Mouse (Mus musculus): ENCODE measurements around the gene Fto. TPM values are rescaled to one million over a fixed set of nuclear protein-coding genes. Genes with fewer than 3 reads are reported as not detected.

Fto gene
- polyA plus RNA-seq, 1 experiment: 151 TPM

DNA sequence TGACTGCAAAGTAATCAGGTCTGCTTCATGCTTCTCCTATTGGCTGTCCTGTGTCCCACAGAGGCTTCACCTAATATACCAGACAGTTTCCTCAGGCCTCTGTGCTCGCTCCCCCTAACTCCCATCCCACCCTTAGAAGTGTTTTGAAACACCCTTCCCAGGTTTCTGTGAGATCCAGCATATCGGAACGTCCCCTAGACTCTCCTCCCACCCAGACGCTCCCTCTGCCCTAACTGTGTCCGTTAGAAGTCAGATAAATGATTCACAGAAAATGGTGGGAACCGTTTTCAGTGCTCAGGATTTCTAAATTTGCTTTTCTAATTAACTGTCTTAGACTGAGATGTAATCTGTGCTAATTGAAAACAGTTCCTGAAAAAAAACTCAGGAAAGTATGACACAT is 323.6 kb downstream of the Fto start:
- no peak overlapping the region for H3K27ac ChIP-seq (ENCODE audit: insufficient read depth, low read length)
- peaks cover 7% of the 10 kb centered on the region; the same call in 1 of the 2 replicates for H3K4me1 ChIP-seq (ENCODE audit: control insufficient read depth, insufficient read depth, low read length)
- WGBS: 94% methylated on average over 6 of the region's 6 CpGs
- no peak for DNase-seq
- H3K27me3 ChIP-seq (ENCODE audit: control insufficient read depth, insufficient read depth, low read length): no peaks in the 10 kb centered on the region
- H3K4me3 ChIP-seq (replicated peaks; ENCODE audit: insufficient read depth, low read depth, low read length): no peak overlapping the region
- no peak for TF ChIP-seq CTCF (IDR thresholded peaks at IDR 0.05; ENCODE audit: borderline replicate concordance, insufficient read depth, low read depth, low read length)
- no peak for TF ChIP-seq POLR2A (IDR thresholded peaks at IDR 0.05; ENCODE audit: borderline replicate concordance, insufficient read depth, low read length)

DNA sequence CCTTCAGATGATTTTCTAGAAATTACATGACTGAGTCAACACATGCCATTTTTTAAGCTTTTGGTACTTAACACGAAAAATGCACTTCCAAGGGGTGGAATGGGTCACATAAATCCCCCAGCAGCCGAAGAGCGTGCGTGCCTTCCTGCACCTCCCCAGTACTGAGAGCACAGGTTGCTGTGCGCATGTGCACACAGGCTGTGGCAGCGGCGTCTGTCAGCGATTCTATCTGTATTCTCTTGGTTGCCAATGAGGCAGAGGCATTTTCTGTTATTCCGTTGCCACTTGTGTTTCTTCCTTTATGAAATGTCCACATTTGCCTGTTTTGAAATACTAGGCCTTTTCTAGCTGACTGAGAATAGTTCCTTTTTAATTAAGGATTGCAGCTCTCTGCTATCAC is 324.4 kb downstream of the Fto start:
- TF ChIP-seq POLR2A (IDR thresholded peaks at IDR 0.05; ENCODE audit: borderline replicate concordance, insufficient read depth, low read length): no peak
- no peak for TF ChIP-seq CTCF (IDR thresholded peaks at IDR 0.05; ENCODE audit: borderline replicate concordance, insufficient read depth, low read depth, low read length)
- WGBS: 92% methylated on average over 9 of the region's 9 CpGs
- Histone ChIP-seq H3K4me1 (ENCODE audit: control insufficient read depth, insufficient read depth, low read length) (0 out of 2 replicates have a peak, but pooled peaks cover 4% of the 10 kb centered on the region), H3K27me3 (ENCODE audit: control insufficient read depth, insufficient read depth, low read length) (no peaks in the 10 kb centered on the region), H3K27ac (ENCODE audit: insufficient read depth, low read length) (no peak overlapping the region), H3K4me3 (replicated peaks; ENCODE audit: insufficient read depth, low read depth, low read length) (no peak overlapping the region)
- DNase-seq: no peak

DNA sequence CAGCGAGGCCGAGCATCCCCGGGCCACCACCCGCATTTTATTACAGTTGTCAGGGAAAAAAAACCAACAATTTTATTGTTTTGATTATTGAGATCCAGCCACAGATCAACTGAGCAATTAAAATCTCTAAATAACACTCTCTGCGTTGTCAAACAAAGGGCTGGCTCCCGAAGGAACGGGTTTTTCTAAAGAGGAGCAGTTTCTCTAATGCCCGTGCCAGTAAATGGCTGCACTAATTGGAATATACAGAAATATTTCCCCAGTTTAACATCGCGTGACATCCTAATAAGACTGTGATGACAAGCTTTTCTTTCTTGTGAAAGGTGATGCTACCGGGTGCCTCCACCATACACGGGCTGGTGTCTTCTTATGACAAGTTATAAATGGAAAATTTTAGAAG is 324.9 kb downstream of the Fto start:
- no peak overlapping the region for H3K27ac ChIP-seq (ENCODE audit: insufficient read depth, low read length)
- no peaks in the 10 kb centered on the region for H3K27me3 ChIP-seq (ENCODE audit: control insufficient read depth, insufficient read depth, low read length)
- WGBS: 90% methylated on average over 12 of the region's 12 CpGs
- TF ChIP-seq POLR2A (IDR thresholded peaks at IDR 0.05; ENCODE audit: borderline replicate concordance, insufficient read depth, low read length) (no peak), CTCF (IDR thresholded peaks at IDR 0.05; ENCODE audit: borderline replicate concordance, insufficient read depth, low read depth, low read length) (no peak)
- no peak for DNase-seq
- no peak overlapping the region for H3K4me3 ChIP-seq (replicated peaks; ENCODE audit: insufficient read depth, low read depth, low read length)
- 0 out of 2 replicates have a peak, but pooled peaks cover 4% of the 10 kb centered on the region for H3K4me1 ChIP-seq (ENCODE audit: control insufficient read depth, insufficient read depth, low read length)

DNA sequence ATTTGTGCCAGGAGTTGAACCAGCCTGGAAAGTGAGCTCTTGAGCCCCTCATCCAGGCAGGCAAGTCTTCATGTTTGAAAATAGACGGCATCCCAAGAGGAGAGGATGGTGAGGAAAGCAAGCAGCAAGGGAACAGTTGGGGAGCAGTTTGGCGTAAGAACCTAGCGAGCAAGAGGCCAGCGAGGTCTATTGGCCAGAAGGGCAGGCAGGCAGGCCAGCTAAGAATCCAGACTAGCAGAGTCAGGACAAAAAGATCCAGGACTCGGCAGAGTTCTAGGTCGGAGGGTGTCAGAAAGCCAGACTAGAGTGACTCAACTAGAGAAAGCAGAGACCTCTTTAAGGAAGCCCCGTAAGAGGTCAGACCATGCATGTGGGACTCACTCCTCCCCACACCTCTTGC is 327.1 kb downstream of the Fto start:
- TF ChIP-seq POLR2A (IDR thresholded peaks at IDR 0.05; ENCODE audit: borderline replicate concordance, insufficient read depth, low read length) (no peak), CTCF (IDR thresholded peaks at IDR 0.05; ENCODE audit: borderline replicate concordance, insufficient read depth, low read depth, low read length) (no peak)
- Histone ChIP-seq H3K4me3 (replicated peaks; ENCODE audit: insufficient read depth, low read depth, low read length) (no peak overlapping the region), H3K4me1 (ENCODE audit: control insufficient read depth, insufficient read depth, low read length) (no peaks in the 10 kb centered on the region), H3K27ac (ENCODE audit: insufficient read depth, low read length) (no peak overlapping the region), H3K27me3 (ENCODE audit: control insufficient read depth, insufficient read depth, low read length) (no peaks in the 10 kb centered on the region)
- no peak for DNase-seq
- WGBS: 56% methylated on average over 7 of the region's 7 CpGs

DNA sequence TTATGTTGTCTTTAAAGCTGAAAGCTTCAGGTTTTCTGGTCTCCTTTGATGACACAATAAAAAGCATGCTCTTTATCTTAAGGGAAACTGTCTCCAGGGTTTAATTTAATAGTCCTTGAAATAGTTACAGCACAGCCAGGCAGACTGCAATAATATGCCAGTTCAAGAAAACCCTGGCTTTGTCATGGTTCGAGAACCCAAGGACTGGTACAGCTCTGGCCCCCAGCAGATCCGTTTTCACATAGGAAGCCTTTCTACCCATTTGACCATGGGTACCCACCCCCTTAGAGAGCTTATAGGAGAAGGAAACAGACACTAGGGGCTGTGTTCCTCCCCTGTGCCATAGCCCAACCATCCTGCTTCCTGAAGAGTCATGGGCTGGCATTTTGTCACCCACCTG is 332.2 kb downstream of the Fto start:
- 68% methylated on average over 2 of the region's 2 CpGs for WGBS
- Histone ChIP-seq H3K27me3 (ENCODE audit: control insufficient read depth, insufficient read depth, low read length) (no peaks in the 10 kb centered on the region), H3K4me1 (ENCODE audit: control insufficient read depth, insufficient read depth, low read length) (no peaks in the 10 kb centered on the region), H3K27ac (ENCODE audit: insufficient read depth, low read length) (no peak overlapping the region), H3K4me3 (replicated peaks; ENCODE audit: insufficient read depth, low read depth, low read length) (no peak overlapping the region)
- TF ChIP-seq CTCF (IDR thresholded peaks at IDR 0.05; ENCODE audit: borderline replicate concordance, insufficient read depth, low read depth, low read length) (no peak), POLR2A (IDR thresholded peaks at IDR 0.05; ENCODE audit: borderline replicate concordance, insufficient read depth, low read length) (no peak)
- DNase-seq: no peak

DNA sequence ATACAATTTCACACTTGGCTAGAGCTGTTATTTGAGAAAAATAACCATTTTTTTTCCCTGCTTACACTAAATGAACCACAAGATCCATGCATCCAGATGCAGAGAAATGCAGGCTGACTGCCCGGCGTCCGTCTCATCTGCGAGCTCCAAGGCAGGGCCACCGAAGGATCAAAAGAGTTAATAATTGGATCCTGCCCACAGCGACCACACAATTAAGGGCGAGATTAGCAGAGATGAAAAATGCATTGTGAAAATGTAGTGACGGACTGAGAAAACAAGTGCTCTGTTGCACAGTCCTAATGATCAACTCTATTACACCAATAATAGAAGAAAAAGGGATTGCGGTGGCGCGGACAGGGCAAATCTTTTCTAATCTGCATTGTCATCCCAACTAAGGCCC is 334.6 kb downstream of the Fto start:
- no peak for TF ChIP-seq CTCF (IDR thresholded peaks at IDR 0.05; ENCODE audit: borderline replicate concordance, insufficient read depth, low read depth, low read length)
- TF ChIP-seq POLR2A (IDR thresholded peaks at IDR 0.05; ENCODE audit: borderline replicate concordance, insufficient read depth, low read length): no peak
- 87% methylated on average over 11 of the region's 11 CpGs for WGBS
- Histone ChIP-seq H3K27me3 (ENCODE audit: control insufficient read depth, insufficient read depth, low read length) (no peaks in the 10 kb centered on the region), H3K27ac (ENCODE audit: insufficient read depth, low read length) (no peak overlapping the region), H3K4me3 (replicated peaks; ENCODE audit: insufficient read depth, low read depth, low read length) (no peak overlapping the region), H3K4me1 (ENCODE audit: control insufficient read depth, insufficient read depth, low read length) (peaks cover 11% of the 10 kb centered on the region)
- DNase-seq: no peak

DNA sequence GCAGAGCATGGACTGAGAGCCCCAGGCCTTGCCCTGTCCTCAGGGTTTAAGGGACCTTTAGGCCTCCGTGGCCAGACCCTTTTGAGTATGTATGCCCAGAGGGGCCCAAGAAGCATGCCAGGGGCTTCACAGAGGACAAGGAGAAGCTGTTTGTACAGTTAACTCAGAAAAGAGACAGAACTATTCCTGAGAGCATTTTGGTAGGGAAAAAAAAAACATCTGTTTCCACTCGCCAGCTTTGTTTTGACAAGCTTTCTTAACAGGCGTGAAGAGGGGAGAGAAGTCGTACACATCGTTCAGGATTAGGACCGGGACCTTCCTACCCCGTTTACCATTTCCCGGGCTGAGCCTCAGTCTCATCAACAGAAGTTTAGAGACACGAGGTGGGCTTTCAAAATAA is 335.5 kb downstream of the Fto start:
- WGBS: 75% methylated on average over 9 of the region's 9 CpGs
- no peak overlapping the region for H3K27ac ChIP-seq (ENCODE audit: insufficient read depth, low read length)
- H3K4me1 ChIP-seq (ENCODE audit: control insufficient read depth, insufficient read depth, low read length): peaks cover 19% of the 10 kb centered on the region
- no peaks in the 10 kb centered on the region for H3K27me3 ChIP-seq (ENCODE audit: control insufficient read depth, insufficient read depth, low read length)
- DNase-seq: no peak
- TF ChIP-seq POLR2A (IDR thresholded peaks at IDR 0.05; ENCODE audit: borderline replicate concordance, insufficient read depth, low read length) (no peak), CTCF (IDR thresholded peaks at IDR 0.05; ENCODE audit: borderline replicate concordance, insufficient read depth, low read depth, low read length) (no peak)
- no peak overlapping the region for H3K4me3 ChIP-seq (replicated peaks; ENCODE audit: insufficient read depth, low read depth, low read length)

DNA sequence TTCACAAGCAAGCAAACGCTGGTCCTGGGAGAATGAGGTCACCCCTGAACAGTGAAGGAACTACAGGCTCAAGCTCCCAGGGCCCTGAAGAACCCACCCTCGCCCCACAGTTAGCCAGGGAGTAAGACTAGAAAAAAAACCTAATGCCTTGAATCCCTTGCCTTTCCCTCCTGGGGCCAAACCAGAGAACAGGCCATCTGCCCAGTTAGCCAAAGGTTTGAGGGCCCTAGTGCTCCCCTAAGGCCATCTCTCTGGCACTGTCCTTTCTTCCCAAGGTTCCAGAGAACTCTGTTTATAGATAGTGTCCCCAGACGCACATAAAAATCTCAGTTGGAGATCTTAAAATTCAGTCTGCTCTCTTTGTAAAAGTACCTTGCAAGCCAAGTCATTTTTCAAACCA is 340.2 kb downstream of the Fto start:
- Histone ChIP-seq H3K4me1 (ENCODE audit: control insufficient read depth, insufficient read depth, low read length) (peaks cover 21% of the 10 kb centered on the region), H3K4me3 (replicated peaks; ENCODE audit: insufficient read depth, low read depth, low read length) (no peak overlapping the region), H3K27ac (ENCODE audit: insufficient read depth, low read length) (no peak overlapping the region), H3K27me3 (ENCODE audit: control insufficient read depth, insufficient read depth, low read length) (no peaks in the 10 kb centered on the region)
- no peak for DNase-seq
- 52% methylated on average over 3 of the region's 3 CpGs for WGBS
- no peak for TF ChIP-seq CTCF (IDR thresholded peaks at IDR 0.05; ENCODE audit: borderline replicate concordance, insufficient read depth, low read depth, low read length)
- TF ChIP-seq POLR2A (IDR thresholded peaks at IDR 0.05; ENCODE audit: borderline replicate concordance, insufficient read depth, low read length): no peak
